Mouse (Mus musculus) heart, embryonic 13.5 days (tissue): ENCODE measurements around the gene Pank1. TPM values are rescaled to one million over a fixed set of nuclear protein-coding genes. Genes with fewer than 3 reads are reported as not detected.

Source experiments
- ATAC-seq: fragments of 200-750 bp; cut with Nextera tagmentation; 2 replicates; pipeline ENCODE4 v1.8.0; 2017; ENCODE audit warnings: moderate TSS enrichment; ENCODE audit not compliant: insufficient number of reproducible peaks, low FRiP score, low TSS enrichment; ENCODE audit errors: extremely low read depth
- H3K27ac ChIP-seq: fragments of 300-500 bp; sonication (generic); replicated peaks from 2 replicates; pipeline ENCODE4 v1.5.1; 2015; ENCODE audit warnings: moderate library complexity, mild to moderate bottlenecking, inconsistent platforms
- H3K27me3 ChIP-seq: fragments of 300-500 bp; sonication (generic); replicated peaks from 2 replicates; pipeline ENCODE4 v1.6.1; 2015; ENCODE audit warnings: mild to moderate bottlenecking, inconsistent platforms
- H3K36me3 ChIP-seq: fragments of 300-500 bp; sonication (generic); 2 replicates; pipeline ENCODE4 v1.6.1; 2015; ENCODE audit warnings: mild to moderate bottlenecking, inconsistent platforms
- H3K4me1 ChIP-seq: fragments of 300-500 bp; sonication (generic); 2 replicates; pipeline ENCODE4 v1.6.1; 2015; ENCODE audit warnings: inconsistent platforms
- H3K4me2 ChIP-seq: fragments of 300-500 bp; sonication (generic); 2 replicates; pipeline ENCODE4 v1.6.1; 2015; ENCODE audit warnings: inconsistent platforms, mild to moderate bottlenecking, moderate library complexity
- H3K4me3 ChIP-seq: fragments of 300-500 bp; sonication (generic); 2 replicates; pipeline ENCODE4 v1.5.1; 2015; ENCODE audit warnings: moderate library complexity, mild to moderate bottlenecking, inconsistent platforms
- H3K9ac ChIP-seq: fragments of 300-500 bp; sonication (generic); 2 replicates; pipeline ENCODE4 v1.6.1; 2015; ENCODE audit warnings: inconsistent platforms, mild to moderate bottlenecking, moderate library complexity
- H3K9me3 ChIP-seq: fragments of 300-500 bp; sonication (generic); 2 replicates; pipeline ENCODE4 v1.6.1; 2016; ENCODE audit warnings: inconsistent platforms
- WGBS: fragments of 180-500 bp; shearing (Covaris S2); methylation state at CpG from one replicate; pipeline ENCODE4 v1.1.7; 2015; ENCODE audit warnings: mixed read lengths; 5-methylcytosine and 5-hydroxymethylcytosine counted together
- polyA plus RNA-seq: library from polyadenylated mRNA; unstranded; fragments of >200 nt; fragmentation: Nextera tagmentation; extraction: Ambion mirVana; gene quantifications from 2 replicates; pipeline ENCODE4 v1.2.1, GENCODE M21; 2015

Pank1 gene
- 9.0 and 10.1 TPM in 2 replicates for polyA plus RNA-seq

GRCm38 (mm10) chr19:34878603-34879541 is at the start of gene Pank1:
Gene Pank1 (minus strand): TSS chr19:34879455.
- under 1% methylated on average over 87 of the region's 96 CpGs for WGBS
- peak within 1 kb of the TSS; percentile 99 for H3K27ac ChIP-seq
- H3K9me3 ChIP-seq = no peaks in the 10 kb centered on the region
- H3K4me1 ChIP-seq = peaks cover 25% of the 10 kb centered on the region
- H3K27me3 ChIP-seq = no peaks in the 10 kb centered on the region
- H3K36me3 ChIP-seq = no peaks in the 10 kb centered on the region
- ATAC-seq = peak; percentile 39; the same call in 1 of the 2 replicates
- H3K4me3 ChIP-seq = peak within 1 kb of the TSS; percentile 87
- peak within 1 kb of the TSS; percentile 97 for H3K9ac ChIP-seq
- peak within 1 kb of the TSS; percentile 77 for H3K4me2 ChIP-seq

GRCm38 (mm10) chr19:34922603-34922963 is 43.3 kb upstream of the Pank1 start:
- under 1% methylated on average over 9 of the region's 9 CpGs for WGBS
- H3K27ac ChIP-seq = peak overlapping the region; percentile 85
- H3K9ac ChIP-seq = peak overlapping the region; percentile 88
- H3K27me3 ChIP-seq = no peaks in the 10 kb centered on the region
- no peaks in the 10 kb centered on the region for H3K9me3 ChIP-seq
- no peak for ATAC-seq
- peak overlapping the region; percentile 79 for H3K4me2 ChIP-seq
- peaks cover 28% of the 10 kb centered on the region for H3K36me3 ChIP-seq
- H3K4me1 ChIP-seq = peaks cover 14% of the 10 kb centered on the region
- H3K4me3 ChIP-seq = peak overlapping the region; percentile 95

GRCm38 (mm10) chr19:34921652-34922602 is 42.7 kb upstream of the Pank1 start, which contains the start of gene Kif20b:
Gene Kif20b (plus strand): TSS chr19:34922361.
- peaks cover 14% of the 10 kb centered on the region for H3K4me1 ChIP-seq
- peak within 1 kb of the TSS; percentile 79 for H3K4me2 ChIP-seq
- peak within 1 kb of the TSS; percentile 85 for H3K27ac ChIP-seq
- no peaks in the 10 kb centered on the region for H3K27me3 ChIP-seq
- H3K9me3 ChIP-seq = no peaks in the 10 kb centered on the region
- H3K36me3 ChIP-seq = peaks cover 24% of the 10 kb centered on the region
- peak within 1 kb of the TSS; percentile 88 for H3K9ac ChIP-seq
- ATAC-seq = peak; percentile 90
- H3K4me3 ChIP-seq = peak within 1 kb of the TSS; percentile 95
- under 1% methylated on average over 57 of the region's 57 CpGs for WGBS

GRCm38 (mm10) chr19:34921253-34921651 is 42.0 kb upstream of the Pank1 start:
- Histone ChIP-seq H3K27ac (peak overlapping the region; percentile 85), H3K4me3 (peak overlapping the region; percentile 95), H3K4me1 (peaks cover 14% of the 10 kb centered on the region), H3K9ac (peak overlapping the region; percentile 88), H3K4me2 (peak overlapping the region; percentile 79), H3K9me3 (no peaks in the 10 kb centered on the region), H3K36me3 (peaks cover 18% of the 10 kb centered on the region), H3K27me3 (no peaks in the 10 kb centered on the region)
- no peak for ATAC-seq
- 18% methylated on average over 7 of the region's 7 CpGs for WGBS

GRCm38 (mm10) chr19:34920531-34920930 is 41.3 kb upstream of the Pank1 start:
- H3K27me3 ChIP-seq = no peaks in the 10 kb centered on the region
- H3K27ac ChIP-seq = no peak overlapping the region
- H3K4me2 ChIP-seq = no peak overlapping the region
- no peak for ATAC-seq
- H3K4me1 ChIP-seq = peaks cover 14% of the 10 kb centered on the region
- no peak overlapping the region for H3K9ac ChIP-seq
- 62% methylated on average over 3 of the region's 3 CpGs for WGBS
- peaks cover 13% of the 10 kb centered on the region for H3K36me3 ChIP-seq
- H3K9me3 ChIP-seq = no peaks in the 10 kb centered on the region
- H3K4me3 ChIP-seq = no peak overlapping the region

- WGBS = 81% methylated on average over 4 of the region's 4 CpGs
- no peak overlapping the region for H3K27ac ChIP-seq
- peaks cover 8% of the 10 kb centered on the region for H3K36me3 ChIP-seq
- H3K27me3 ChIP-seq = no peaks in the 10 kb centered on the region
- H3K9me3 ChIP-seq = no peaks in the 10 kb centered on the region
- H3K4me3 ChIP-seq = no peak overlapping the region
- H3K9ac ChIP-seq = no peak overlapping the region
- no peak overlapping the region for H3K4me2 ChIP-seq
- ATAC-seq = no peak
- H3K4me1 ChIP-seq = peaks cover 14% of the 10 kb centered on the region
Measured at GRCm38 (mm10) chr19:34920066-34920465, 40.8 kb upstream of the Pank1 start.

GRCm38 (mm10) chr19:34912366-34912765 is 33.1 kb upstream of the Pank1 start:
- no peak for ATAC-seq
- no peaks in the 10 kb centered on the region for H3K36me3 ChIP-seq

GRCm38 (mm10) chr19:34906772-34907171 is 27.5 kb upstream of the Pank1 start:
- Histone ChIP-seq H3K27me3 (no peaks in the 10 kb centered on the region), H3K4me2 (peak overlapping the region; percentile 35), H3K9me3 (no peaks in the 10 kb centered on the region), H3K9ac (no peak overlapping the region), H3K4me1 (peaks cover 20% of the 10 kb centered on the region), H3K4me3 (no peak overlapping the region), H3K36me3 (no peaks in the 10 kb centered on the region), H3K27ac (peak overlapping the region; percentile 59; the same call in 1 of the 2 replicates)
- no peak; the same call in 1 of the 2 replicates for ATAC-seq
- WGBS = 47% methylated on average over 5 of the region's 5 CpGs

More at GRCm38 (mm10) chr19:34912366-34912765, 33.1 kb upstream of the Pank1 start:
- H3K9ac ChIP-seq = no peak overlapping the region
- H3K4me3 ChIP-seq = no peak overlapping the region
- no peak overlapping the region for H3K4me2 ChIP-seq
- no peak overlapping the region for H3K27ac ChIP-seq
- H3K9me3 ChIP-seq = no peaks in the 10 kb centered on the region
- H3K4me1 ChIP-seq = peaks cover 11% of the 10 kb centered on the region
- no peaks in the 10 kb centered on the region for H3K27me3 ChIP-seq

GRCm38 (mm10) chr19:34905424-34905823 is 26.2 kb upstream of the Pank1 start:
- Histone ChIP-seq H3K27ac (no peak overlapping the region), H3K9me3 (no peaks in the 10 kb centered on the region), H3K4me2 (no peak overlapping the region), H3K9ac (no peak overlapping the region), H3K36me3 (no peaks in the 10 kb centered on the region), H3K27me3 (no peaks in the 10 kb centered on the region), H3K4me1 (peaks cover 20% of the 10 kb centered on the region), H3K4me3 (no peak overlapping the region)
- ATAC-seq = no peak
- 80% methylated on average over 7 of the region's 7 CpGs for WGBS

GRCm38 (mm10) chr19:34904032-34904431 is 24.8 kb upstream of the Pank1 start:
- Histone ChIP-seq H3K4me2 (no peak overlapping the region), H3K27ac (no peak overlapping the region), H3K4me3 (no peak overlapping the region), H3K36me3 (no peaks in the 10 kb centered on the region), H3K9me3 (no peaks in the 10 kb centered on the region), H3K27me3 (no peaks in the 10 kb centered on the region), H3K4me1 (peaks cover 20% of the 10 kb centered on the region), H3K9ac (no peak overlapping the region)
- 81% methylated on average over 5 of the region's 5 CpGs for WGBS
- ATAC-seq = no peak

GRCm38 (mm10) chr19:34901735-34902134 is 22.5 kb upstream of the Pank1 start:
- no peaks in the 10 kb centered on the region for H3K36me3 ChIP-seq
- no peak overlapping the region for H3K27ac ChIP-seq
- ATAC-seq = no peak
- H3K4me2 ChIP-seq = no peak overlapping the region
- no peak overlapping the region for H3K4me3 ChIP-seq
- no peak overlapping the region for H3K9ac ChIP-seq
- H3K27me3 ChIP-seq = no peaks in the 10 kb centered on the region
- H3K4me1 ChIP-seq = peaks cover 3% of the 10 kb centered on the region
- H3K9me3 ChIP-seq = no peaks in the 10 kb centered on the region
- 83% methylated on average over 2 of the region's 2 CpGs for WGBS
